Mouse (Mus musculus): ENCODE results near the gene Gm8220. TPM values are rescaled to one million over a fixed set of nuclear protein-coding genes. Genes with fewer than 3 reads are reported as not detected.

Gm8220 gene
- polyA plus RNA-seq (2012; rRNA removed) = not detected in 2 replicates

GRCm38 (mm10) chr14:44285280-44285679 is at the start of gene Gm8220:
Gene Gm8220, plus strand, starts transcription at chr14:44285580.

GRCm38 (mm10) chr14:44338484-44338883 is 53.1 kb downstream of the Gm8220 start, which contains the start of gene Gm5930:
Gene Gm5930, minus strand, starts transcription at chr14:44338584.

Other genes starting within 250 kb of the Gm8220 start
- gene Ear2, start 182.9 kb upstream of the Gm8220 start, polyA plus RNA-seq (2012; rRNA removed) = 0.34 and 0.48 TPM in 2 replicates
- gene Gm3327, start 161.7 kb upstream of the Gm8220 start, polyA plus RNA-seq (2012; rRNA removed) = not detected in 2 replicates
- not detected in 2 replicates for gene Gm8212, start 87.9 kb upstream of the Gm8220 start, polyA plus RNA-seq (2012; rRNA removed)
- gene 4930503E14Rik, start 72.3 kb upstream of the Gm8220 start, polyA plus RNA-seq (2012; rRNA removed) = not detected in 2 replicates
- not detected in 2 replicates for gene Gm5930, start 53.0 kb downstream of the Gm8220 start, polyA plus RNA-seq (2012; rRNA removed)
- gene Gm8229, start 79.8 kb downstream of the Gm8220 start, polyA plus RNA-seq (2012; rRNA removed) = 0.06 TPM in 2 replicates
- not detected in 2 replicates for gene Gm3371, start 125.1 kb downstream of the Gm8220 start, polyA plus RNA-seq (2012; rRNA removed)
- not detected in 2 replicates for gene Gm8232, start 148.1 kb downstream of the Gm8220 start, polyA plus RNA-seq (2012; rRNA removed)
- gene BC061237, start 206.9 kb downstream of the Gm8220 start, polyA plus RNA-seq (2012; rRNA removed) = 0.12 TPM in 1 of 2 replicates, not detected in the other
- gene Gm17093, start 232.7 kb downstream of the Gm8220 start, polyA plus RNA-seq (2012; rRNA removed) = not detected in 2 replicates

Data from central nervous system, embryonic 14 days (tissue).